Mouse (Mus musculus) CH12.LX (cell line): Measurements from ENCODE around the gene Slc26a8. TPM values are rescaled to one million over a fixed set of nuclear protein-coding genes. Genes with fewer than 3 reads are reported as not detected.

ENCODE experiments used
- DNase-seq: peaks from one replicate; pipeline ENCODE4 v3.0.0-alpha.2; 2013; ENCODE audit errors: extremely low read depth
- H3K27ac ChIP-seq: 2 replicates; pipeline ENCODE4 v1.5.1; 2012; ENCODE audit warnings: low read depth, mild to moderate bottlenecking, control low read depth, moderate library complexity; ENCODE audit not compliant: insufficient read depth
- H3K27me3 ChIP-seq: replicated peaks from 2 replicates; pipeline ENCODE3; 2012; ENCODE audit warnings: inconsistent platforms
- H3K36me3 ChIP-seq, 2 experiments: replicated peaks in 1 of 2; 2 replicates each; pipeline versions ENCODE3 to v1.6.1; 2012; ENCODE audit warnings: inconsistent platforms in 1 of 2, low read length in 1 of 2, mild to moderate bottlenecking in 1 of 2, mixed read lengths in 1 of 2, moderate library complexity in 1 of 2; ENCODE audit not compliant: control insufficient read depth in 1 of 2, insufficient read depth in 1 of 2
- H3K4me1 ChIP-seq, 2 experiments: 2 replicates each; pipeline ENCODE4 v1.6.1; 2012; ENCODE audit warnings: inconsistent platforms in 1 of 2, moderate library complexity in 1 of 2; ENCODE audit not compliant: insufficient read depth in 2 of 2, control insufficient read depth in 1 of 2
- H3K4me2 ChIP-seq: 2 replicates; pipeline ENCODE4 v1.6.1; 2012; ENCODE audit warnings: low read depth, mild to moderate bottlenecking, control low read depth; ENCODE audit not compliant: poor library complexity, insufficient read depth, severe bottlenecking
- H3K4me3 ChIP-seq, 3 experiments: fragments of 150-350 bp in 1 of 3; sonication (generic) in 1 of 3; replicated peaks in 1 of 3; 2 replicates each; pipeline versions ENCODE3 to v1.5.1; 2011 to 2012; ENCODE audit warnings: low read depth in 2 of 3, low read length in 2 of 3, mild to moderate bottlenecking in 2 of 3, moderate library complexity in 2 of 3, control low read depth in 1 of 3, improper control_type of control experiment in 1 of 3, inconsistent platforms in 1 of 3, mixed read lengths in 1 of 3; ENCODE audit not compliant: poor library complexity in 1 of 3
- H3K79me2 ChIP-seq: replicated peaks from 2 replicates; pipeline ENCODE4 v1.6.1; 2012; ENCODE audit warnings: mild to moderate bottlenecking, moderate library complexity; ENCODE audit not compliant: control insufficient read depth, poor library complexity, insufficient read depth, severe bottlenecking; ENCODE audit errors: extremely low read depth
- H3K9ac ChIP-seq: 2 replicates; pipeline ENCODE4 v1.6.1; 2012; ENCODE audit warnings: low read depth, mild to moderate bottlenecking, control low read depth, moderate library complexity; ENCODE audit not compliant: insufficient read depth
- H3K9me3 ChIP-seq: replicated peaks from 2 replicates; pipeline ENCODE3; 2012; ENCODE audit warnings: low read length, inconsistent platforms, mixed read lengths
- BHLHE40 ChIP-seq: IDR thresholded peaks from 2 replicates; pipeline ENCODE4 v1.6.1; 2011; ENCODE audit warnings: mild to moderate bottlenecking, low read depth, low read length, improper control_type of control experiment
- CHD1 ChIP-seq: IDR thresholded peaks from 2 replicates; pipeline ENCODE4 v1.6.1; 2012; ENCODE audit warnings: low read depth, low read length, improper control_type of control experiment, inconsistent platforms
- CTCF ChIP-seq, 2 experiments: IDR thresholded peaks in 1 of 2; conservative IDR thresholded peaks in 1 of 2; 2 replicates each; pipeline ENCODE4 v1.5.1; 2011 to 2012; ENCODE audit warnings: low read depth in 2 of 2, low read length in 2 of 2, improper control_type of control experiment in 1 of 2, inconsistent platforms in 1 of 2, mild to moderate bottlenecking in 1 of 2, moderate library complexity in 1 of 2
- ELF1 ChIP-seq: IDR thresholded peaks from 2 replicates; pipeline ENCODE4 v1.6.1; 2014; ENCODE audit warnings: low read depth, mild to moderate bottlenecking, inconsistent platforms, low read length, improper control_type of control experiment
- EP300 ChIP-seq: IDR thresholded peaks from 2 replicates; pipeline ENCODE4 v1.6.1; 2011; ENCODE audit warnings: low read length, improper control_type of control experiment
- GABPA ChIP-seq: IDR thresholded peaks from 2 replicates; pipeline ENCODE4 v1.6.1; 2012; ENCODE audit warnings: low read depth, low read length, improper control_type of control experiment, inconsistent platforms; ENCODE audit not compliant: insufficient replicate concordance
- HCFC1 ChIP-seq: IDR thresholded peaks from 2 replicates; pipeline ENCODE4 v1.6.1; 2012; ENCODE audit warnings: low read depth, mild to moderate bottlenecking, inconsistent platforms, low read length, improper control_type of control experiment
- IRF4 ChIP-seq: IDR thresholded peaks from 2 replicates; pipeline ENCODE4 v1.6.1; 2014; ENCODE audit warnings: low read depth, mild to moderate bottlenecking, inconsistent platforms, low read length, improper control_type of control experiment
- JUN ChIP-seq: IDR thresholded peaks from 2 replicates; pipeline ENCODE4 v1.6.1; 2011; ENCODE audit warnings: low read depth, mild to moderate bottlenecking, low read length, improper control_type of control experiment, moderate library complexity; ENCODE audit not compliant: insufficient read depth
- KAT2A ChIP-seq: IDR thresholded peaks from 2 replicates; pipeline ENCODE4 v1.6.1; 2012; ENCODE audit warnings: low read length, improper control_type of control experiment, inconsistent platforms; ENCODE audit not compliant: insufficient replicate concordance
- MAX ChIP-seq: IDR thresholded peaks from 2 replicates; pipeline ENCODE4 v1.6.1; 2011; ENCODE audit warnings: low read length, improper control_type of control experiment
- MEF2A ChIP-seq: IDR thresholded peaks from 2 replicates; pipeline ENCODE4 v1.6.1; 2014; ENCODE audit warnings: low read depth, mild to moderate bottlenecking, inconsistent platforms, low read length, improper control_type of control experiment, borderline replicate concordance
- MXI1 ChIP-seq: IDR thresholded peaks from 2 replicates; pipeline ENCODE4 v1.6.1; 2011; ENCODE audit warnings: mild to moderate bottlenecking, low read depth, low read length, improper control_type of control experiment
- NELFE ChIP-seq: IDR thresholded peaks from 2 replicates; pipeline ENCODE4 v1.6.1; 2011; ENCODE audit warnings: low read depth, low read length, improper control_type of control experiment
- PAX5 ChIP-seq: IDR thresholded peaks from 2 replicates; pipeline ENCODE4 v1.6.1; 2012; ENCODE audit warnings: low read length, inconsistent platforms, mixed read lengths
- POLR2AphosphoS2 ChIP-seq: IDR thresholded peaks from 2 replicates; pipeline ENCODE4 v1.6.1; 2011; ENCODE audit warnings: low read depth, low read length, improper control_type of control experiment
- SIN3A ChIP-seq: IDR thresholded peaks from 2 replicates; pipeline ENCODE4 v1.6.1; 2012; ENCODE audit warnings: low read length, improper control_type of control experiment, inconsistent platforms
- SMC3 ChIP-seq: IDR thresholded peaks from 2 replicates; pipeline ENCODE4 v1.6.1; 2011; ENCODE audit warnings: low read depth, low read length, improper control_type of control experiment
- TBP ChIP-seq: conservative IDR thresholded peaks from 2 replicates; pipeline ENCODE4 v1.6.1; 2011; ENCODE audit warnings: low read depth, low read length, improper control_type of control experiment
- ZC3H11A ChIP-seq: IDR thresholded peaks from 2 replicates; pipeline ENCODE4 v1.6.1; 2012; ENCODE audit warnings: low read depth, mild to moderate bottlenecking, inconsistent platforms, low read length, improper control_type of control experiment
- ZMIZ1 ChIP-seq: IDR thresholded peaks from 2 replicates; pipeline ENCODE4 v1.6.1; 2012; ENCODE audit warnings: low read depth, mild to moderate bottlenecking, inconsistent platforms, low read length, improper control_type of control experiment
- ZNF384 ChIP-seq: IDR thresholded peaks from 2 replicates; pipeline ENCODE4 v1.6.1; 2012; ENCODE audit warnings: low read depth, low read length, improper control_type of control experiment, inconsistent platforms
- dilution Hi-C: fragments of 300-500 bp; cut with MboI; formaldehyde crosslinking; loops from 2 replicates; pipeline ENCODE4 v1.14.3; 2020; ENCODE audit warnings: low sequenced_read_pairs; ENCODE audit not compliant: extremely low pct_unique_long_range_greater_than_20kb, extremely low pct_ligation_motif_present
- in situ Hi-C: fragments of 300-500 bp; cut with MboI; formaldehyde crosslinking; loops from 3 replicates; pipeline ENCODE4 v1.14.3; 2019; ENCODE audit warnings: low sequenced_read_pairs, low pct_ligation_motif_present, low pct_unique_long_range_greater_than_20kb, mixed read lengths
- polyA plus RNA-seq: library from polyadenylated mRNA; unstranded; fragments of >175 nt; gene quantifications from 2 replicates; pipeline ENCODE4 v1.2.1, GENCODE M21; 2012; ENCODE audit warnings: low read depth; ENCODE audit not compliant: insufficient read length
- total RNA-seq, 2 experiments: library from RNA; depleted of rRNA; stranded (reverse); fragments of 300-350 nt in 1 of 2; fragments of >200 nt in 1 of 2; gene quantifications; 2 replicates each; pipeline ENCODE4 v1.2.3; 2012 to 2014

Slc26a8 gene
- total and polyA plus RNA-seq, 3 experiments: 0.44 TPM; not detected in 2

- H3K9ac ChIP-seq: no peak overlapping the region
- H3K4me1 ChIP-seq: peaks cover 14 to 58% of the 10 kb centered on the region in 2 experiments
- peaks cover 12% of the 10 kb centered on the region; the same call in 1 of the 2 replicates for H3K79me2 ChIP-seq
- H3K4me3 ChIP-seq: no peak overlapping the region
- dilution Hi-C loops: no loop called here
- in situ Hi-C loops: no loop called here
- TF ChIP-seq GABPA: no peak
- TF ChIP-seq MAX: no peak
- no peak for TF ChIP-seq ELF1
- no peak for TF ChIP-seq HCFC1
- no peak for TF ChIP-seq ZNF384
- no peak for TF ChIP-seq PAX5
- TF ChIP-seq POLR2AphosphoS2: no peak
- H3K27ac ChIP-seq: no peak overlapping the region
- H3K27me3 ChIP-seq: no peaks in the 10 kb centered on the region
- H3K4me2 ChIP-seq: no peak overlapping the region
- H3K9me3 ChIP-seq: peaks cover 3% of the 10 kb centered on the region
- peaks cover 25 to 49% of the 10 kb centered on the region in 2 experiments for H3K36me3 ChIP-seq
- no peak for DNase-seq
Measured at GRCm38 (mm10) chr17:28712305-28712704, 22.3 kb upstream of the Slc26a8 start.

- dilution Hi-C loops: no loop called here
- H3K36me3 ChIP-seq: peaks cover 23 to 39% of the 10 kb centered on the region in 2 experiments
Measured at GRCm38 (mm10) chr17:28711237-28711636, 21.2 kb upstream of the Slc26a8 start.

GRCm38 (mm10) chr17:28710291-28710688 is 20.3 kb upstream of the Slc26a8 start:
- DNase-seq: no peak
- peaks cover 12% of the 10 kb centered on the region; the same call in 1 of the 2 replicates for H3K79me2 ChIP-seq
- peaks cover 3% of the 10 kb centered on the region for H3K9me3 ChIP-seq
- peak overlapping the region; percentile 75 for H3K27ac ChIP-seq
- TF ChIP-seq MEF2A (0 out of 2 replicates have a peak, but pooled peaks have one; percentile 4), TBP (no peak), MXI1 (peak; percentile 29), CHD1 (no peak), CTCF (conservative IDR thresholded peaks at IDR 0.05 in 1 of 2, IDR thresholded peaks at IDR 0.05 in 1 of 2; ENCODE audit: low read depth in 2 of 2, low read length in 2 of 2) (no peak), MAX (peak; percentile 51; the same call in 1 of the 2 replicates)
- peak overlapping the region in 2 of 3 experiments; percentile 8 to 30 for H3K4me3 ChIP-seq
- in situ Hi-C loops (no loop called here), dilution Hi-C loops (no loop called here)
- peak overlapping the region; percentile 78; the same call in 1 of the 2 replicates for H3K4me2 ChIP-seq
- peaks cover 16 to 73% of the 10 kb centered on the region in 2 experiments for H3K4me1 ChIP-seq
- H3K36me3 ChIP-seq: peaks cover 14 to 35% of the 10 kb centered on the region in 2 experiments
- H3K27me3 ChIP-seq: no peaks in the 10 kb centered on the region
- peak overlapping the region; percentile 25; the same call in 1 of the 2 replicates for H3K9ac ChIP-seq

More at GRCm38 (mm10) chr17:28711237-28711636, 21.2 kb upstream of the Slc26a8 start:
- H3K9me3 ChIP-seq: peaks cover 3% of the 10 kb centered on the region
- TF ChIP-seq JUN (no peak), BHLHE40 (no peak), ZMIZ1 (no peak), ZC3H11A (no peak), SIN3A (no peak), KAT2A (no peak), SMC3 (no peak), NELFE (no peak), TBP (no peak), HCFC1 (no peak), IRF4 (no peak), EP300 (no peak), MXI1 (no peak)
- no peak overlapping the region for H3K9ac ChIP-seq
- no peak overlapping the region for H3K27ac ChIP-seq
- H3K4me3 ChIP-seq: no peak overlapping the region
- H3K27me3 ChIP-seq: no peaks in the 10 kb centered on the region
- in situ Hi-C loops: no loop called here
- H3K4me2 ChIP-seq: no peak overlapping the region
- H3K4me1 ChIP-seq: peaks cover 16 to 68% of the 10 kb centered on the region in 2 experiments
- DNase-seq: no peak
- peaks cover 12% of the 10 kb centered on the region; the same call in 1 of the 2 replicates for H3K79me2 ChIP-seq
